Mouse (Mus musculus) gastrocnemius, adult 2 months (tissue): ENCODE measurements around the gene Gpr25. TPM values are rescaled to one million over a fixed set of nuclear protein-coding genes. Genes with fewer than 3 reads are reported as not detected.
A peak's percentile ranks its signal among the peaks of the same experiment; 100 is the strongest.

Experiments used
- DNase-seq: peaks from one replicate; pipeline ENCODE4 v3.0.0; 2022
- H3K27ac ChIP-seq: fragments of 200-600 bp; 2 replicates; pipeline ENCODE4 v1.8.1; 2022; ENCODE audit warnings: mild to moderate bottlenecking
- H3K4me3 ChIP-seq: fragments of 200-600 bp; 2 replicates; pipeline ENCODE4 v1.8.1; 2022; ENCODE audit warnings: mild to moderate bottlenecking, moderate library complexity
- CTCF ChIP-seq: fragments of 200-600 bp; IDR thresholded peaks from 2 replicates; pipeline ENCODE4 v1.8.1; 2022; ENCODE audit warnings: antibody characterized with exemption, mild to moderate bottlenecking, moderate library complexity
- intact Hi-C: fragments of 180-260 bp; cut with DNase I; formaldehyde crosslinking; loops from one replicate; pipeline ENCODE4 v1.15.1; 2025
- total RNA-seq, 2 experiments: library from RNA; stranded (reverse); gene quantifications; 2 replicates each; pipeline ENCODE4 v1.2.3; 2021

Gpr25 gene
- total RNA-seq, 2 experiments from 2014 or later: not detected

DNA sequence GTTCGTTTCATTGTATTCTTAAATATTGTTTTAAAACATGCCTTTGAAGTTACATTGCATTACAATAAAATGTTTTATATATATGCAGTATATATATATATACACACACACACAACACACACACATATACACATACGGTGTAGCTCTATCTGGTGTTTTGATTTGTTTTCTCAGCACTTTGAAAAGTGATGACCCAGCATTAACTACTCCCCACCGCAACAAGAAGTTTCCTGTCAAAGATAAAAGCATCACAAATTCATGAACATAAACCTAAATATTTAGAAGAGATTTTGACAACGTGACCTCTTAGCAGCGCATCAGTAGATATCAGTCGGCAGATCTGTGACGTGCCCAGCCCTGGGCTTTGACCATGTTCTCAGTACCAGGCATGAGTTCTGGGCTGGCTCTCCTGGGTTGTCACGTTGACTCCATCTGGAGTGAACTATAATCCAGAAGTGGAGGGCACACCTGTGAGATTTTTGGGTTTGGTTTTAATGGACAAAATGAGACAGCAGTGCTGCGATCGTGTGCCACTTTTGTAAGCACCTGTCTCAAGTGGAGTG, 6.1 kb downstream of the Gpr25 start:
- no peak for TF ChIP-seq CTCF
- intact Hi-C loops: no loop called here

DNA sequence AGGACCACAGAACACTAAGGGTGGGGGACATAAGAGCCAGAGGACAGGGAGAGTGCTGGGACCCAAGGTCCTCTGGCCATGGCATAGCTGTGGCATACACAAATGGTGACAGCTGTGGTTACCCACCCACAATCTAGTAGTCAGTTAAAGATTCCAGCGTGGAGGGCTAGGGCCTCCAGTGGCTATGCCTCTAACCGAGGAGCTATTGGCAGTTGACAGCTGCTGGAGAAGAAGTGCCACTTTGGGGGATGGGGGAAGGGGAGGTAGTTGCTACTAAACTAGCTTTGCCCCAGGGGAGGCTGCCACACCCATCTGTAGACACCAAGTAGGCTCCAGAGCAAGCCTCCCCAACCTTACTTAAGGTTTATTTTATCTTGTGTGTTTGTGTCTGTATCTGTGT, 7.2 kb downstream of the Gpr25 start:
- no peak overlapping the region for H3K27ac ChIP-seq
- intact Hi-C loops: no loop called here
- TF ChIP-seq CTCF: no peak

More for the DNA sequence above, 6.1 kb downstream of the Gpr25 start:
- Histone ChIP-seq H3K27ac (no peak overlapping the region), H3K4me3 (no peak overlapping the region)
- DNase-seq: no peak

DNA sequence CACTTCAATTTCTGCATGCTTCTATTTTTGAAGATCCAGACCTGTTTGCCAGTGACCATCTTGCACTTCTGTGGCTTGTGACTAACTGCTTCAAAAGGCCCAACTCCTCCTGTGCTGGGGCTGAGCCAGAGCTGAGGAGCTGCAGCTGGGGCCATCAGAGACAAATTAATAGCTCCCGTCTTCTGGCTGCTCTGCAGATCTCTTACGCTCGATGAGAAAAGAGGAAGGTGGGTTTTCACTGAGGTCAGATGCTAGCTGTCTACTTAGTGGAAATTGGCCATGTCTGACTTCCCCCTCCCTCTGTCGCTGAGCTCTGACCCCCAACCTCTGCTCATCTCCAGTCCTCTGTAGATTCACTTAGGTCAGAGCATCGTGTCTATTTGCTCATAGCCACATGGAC, 11.0 kb downstream of the Gpr25 start:
- no peak for TF ChIP-seq CTCF
- no peak for DNase-seq
- H3K4me3 ChIP-seq: no peak overlapping the region
- H3K27ac ChIP-seq: no peak overlapping the region
- intact Hi-C loops: no loop called here

More for the DNA sequence above, 7.2 kb downstream of the Gpr25 start:
- H3K4me3 ChIP-seq: no peak overlapping the region
- DNase-seq: no peak

DNA sequence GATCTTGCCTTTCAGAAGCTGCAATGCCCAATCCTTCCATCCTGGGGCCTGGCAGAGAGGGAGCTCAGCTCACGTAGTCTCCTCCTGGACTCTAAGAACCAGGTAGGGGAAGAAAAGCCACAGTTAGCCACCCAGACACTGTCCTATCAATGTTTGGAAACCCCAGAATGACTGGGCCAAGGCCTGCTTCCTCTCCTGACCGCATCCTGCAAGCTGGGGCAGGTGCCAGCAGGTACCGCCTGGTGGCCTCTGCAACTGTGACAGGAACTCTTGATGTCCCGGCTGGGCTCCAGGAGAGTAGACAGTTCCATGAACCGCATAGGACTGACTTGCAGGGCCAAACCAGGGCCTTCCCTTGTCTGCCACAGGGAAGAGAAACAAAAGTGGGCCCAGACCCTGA, 13.3 kb downstream of the Gpr25 start:
- DNase-seq: no peak
- intact Hi-C loops: no loop called here
- TF ChIP-seq CTCF: no peak
- Histone ChIP-seq H3K4me3 (no peak overlapping the region), H3K27ac (no peak overlapping the region)

DNA sequence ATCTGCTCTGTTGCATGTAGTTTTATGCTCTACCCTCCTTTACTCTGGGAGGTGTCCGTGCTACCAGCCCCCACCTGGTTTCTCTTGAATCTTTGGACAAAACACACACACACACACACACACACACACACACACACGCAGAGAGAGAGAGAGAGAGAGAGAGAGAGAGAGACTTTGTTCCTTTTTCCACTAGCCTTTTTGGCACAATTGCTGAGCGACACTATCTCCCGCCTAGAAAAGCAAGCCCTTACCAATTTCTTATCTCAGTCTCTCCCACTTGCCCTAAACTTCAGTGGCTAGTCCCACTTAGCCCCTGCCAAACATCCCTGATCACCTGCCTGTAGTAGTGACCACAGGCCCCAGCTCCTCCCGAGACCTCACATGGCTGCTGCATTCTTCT, 16.2 kb downstream of the Gpr25 start:
- TF ChIP-seq CTCF: no peak
- Histone ChIP-seq H3K27ac (no peak overlapping the region), H3K4me3 (no peak overlapping the region)
- DNase-seq: no peak
- intact Hi-C loops: no loop called here

DNA sequence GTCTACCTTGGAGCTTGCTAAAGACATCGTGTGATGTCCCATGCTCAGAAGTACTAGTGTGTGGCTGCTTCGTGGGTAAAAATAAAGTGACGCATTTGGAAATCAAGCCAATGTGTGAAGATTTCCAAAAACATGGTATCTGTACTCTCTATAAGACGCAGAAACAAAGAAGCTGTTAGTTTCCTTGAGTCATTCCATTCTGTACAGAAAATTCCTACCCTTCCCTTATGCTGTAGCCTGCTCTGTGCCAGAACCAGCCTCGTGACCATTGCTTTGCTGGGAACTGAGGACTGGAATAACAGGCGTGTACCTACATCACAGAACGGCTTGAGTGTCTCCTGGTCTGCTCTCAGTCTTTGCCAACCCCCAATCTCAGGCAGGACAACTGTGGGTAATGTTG, 18.9 kb downstream of the Gpr25 start:
- DNase-seq: no peak
- Histone ChIP-seq H3K4me3 (no peak overlapping the region), H3K27ac (no peak overlapping the region)
- TF ChIP-seq CTCF: no peak
- intact Hi-C loops: no loop called here

DNA sequence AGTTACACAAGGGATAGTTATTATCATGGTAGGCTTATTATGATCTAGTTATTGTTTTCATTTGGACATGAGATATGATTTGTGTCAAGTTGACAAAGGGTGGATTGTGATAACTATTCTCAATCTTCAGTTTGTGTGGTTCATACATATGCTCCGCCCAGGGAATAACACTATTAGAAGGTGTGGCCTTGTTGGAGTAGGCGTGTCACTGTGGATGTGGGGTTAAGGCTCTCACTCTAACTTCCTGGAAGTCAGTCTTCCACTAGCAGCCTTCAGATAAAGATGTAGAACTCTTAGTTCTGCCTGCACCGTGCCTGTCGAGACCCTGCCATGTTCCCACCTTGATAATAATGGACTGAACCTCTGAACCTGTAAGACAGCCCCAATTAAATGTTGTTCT, 22.2 kb downstream of the Gpr25 start:
- no peak for DNase-seq
- H3K27ac ChIP-seq: no peak overlapping the region
- H3K4me3 ChIP-seq: no peak overlapping the region
- no peak for TF ChIP-seq CTCF
- intact Hi-C loops: no loop called here

DNA sequence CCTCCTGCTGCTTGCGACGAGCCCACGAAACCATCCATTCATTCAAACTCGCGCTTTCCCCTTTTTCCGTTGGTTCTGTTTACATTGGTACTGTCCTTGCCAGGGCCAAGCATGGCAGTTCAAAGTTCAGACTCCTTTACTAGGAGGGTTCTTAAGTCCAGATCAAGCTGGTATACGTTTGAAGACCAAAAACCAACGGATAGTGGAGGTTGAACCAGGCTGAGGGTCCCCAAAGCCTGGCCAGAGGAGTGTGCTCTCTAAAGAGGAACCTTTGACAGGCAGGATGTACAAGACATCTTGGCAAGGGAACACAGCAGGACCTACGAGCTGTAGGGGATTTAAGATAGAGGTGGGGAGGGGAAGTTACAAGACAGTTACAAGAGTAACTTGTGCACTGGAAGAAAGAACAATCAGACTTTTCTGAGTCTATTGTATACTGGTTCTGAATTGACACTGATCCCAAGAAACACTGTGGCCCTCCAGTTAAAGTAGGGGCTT, 26.0 kb downstream of the Gpr25 start:
- H3K4me3 ChIP-seq: peak overlapping the region; percentile 73
- intact Hi-C loops: no loop called here
- H3K27ac ChIP-seq: no peak overlapping the region
- DNase-seq: no peak
- TF ChIP-seq CTCF: peak; percentile 35

DNA sequence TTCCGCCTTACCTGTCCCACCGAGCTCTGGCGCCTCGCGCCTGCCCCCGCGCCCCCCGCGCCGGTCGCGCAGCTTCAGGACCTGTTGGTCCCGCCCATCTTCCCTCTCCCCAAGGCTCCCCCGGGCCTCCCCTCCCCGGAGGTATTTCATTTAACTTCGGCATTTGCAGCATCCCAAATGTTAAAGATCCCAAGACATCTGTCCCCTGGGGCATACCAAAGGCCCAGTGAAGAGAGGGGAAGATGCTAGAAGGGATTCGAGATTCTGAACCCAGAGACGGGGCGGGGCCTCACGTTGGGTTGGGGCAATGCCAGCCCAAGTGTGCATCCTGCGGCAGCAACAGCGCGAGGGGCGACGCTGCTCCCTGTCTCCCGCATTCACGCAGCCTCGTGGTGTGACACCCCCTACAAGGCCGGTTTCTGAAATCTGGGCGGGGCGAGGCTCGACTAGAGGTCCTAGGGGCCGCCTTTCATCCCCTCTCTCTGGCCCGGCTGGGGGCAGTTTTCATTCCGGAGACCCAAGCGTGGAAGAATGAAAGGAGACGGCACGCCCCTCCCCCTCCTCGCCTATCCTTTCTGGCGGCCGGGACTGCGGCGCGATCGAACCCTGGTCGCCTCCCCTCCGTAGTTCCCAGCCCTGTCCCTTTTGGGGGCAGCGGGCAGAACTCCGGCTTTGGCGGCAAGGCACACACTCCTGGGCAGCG, 26.6 kb downstream of the Gpr25 start, which contains the start of gene Inava:
Inava (minus strand) TSS at position 373 of the 703 bp plus-strand sequence.
- no peak for TF ChIP-seq CTCF
- Histone ChIP-seq H3K27ac (no peak within 1 kb of the TSS), H3K4me3 (peak within 1 kb of the TSS; percentile 73)
- DNase-seq: peak; percentile 30
- intact Hi-C loops: no loop called here

DNA sequence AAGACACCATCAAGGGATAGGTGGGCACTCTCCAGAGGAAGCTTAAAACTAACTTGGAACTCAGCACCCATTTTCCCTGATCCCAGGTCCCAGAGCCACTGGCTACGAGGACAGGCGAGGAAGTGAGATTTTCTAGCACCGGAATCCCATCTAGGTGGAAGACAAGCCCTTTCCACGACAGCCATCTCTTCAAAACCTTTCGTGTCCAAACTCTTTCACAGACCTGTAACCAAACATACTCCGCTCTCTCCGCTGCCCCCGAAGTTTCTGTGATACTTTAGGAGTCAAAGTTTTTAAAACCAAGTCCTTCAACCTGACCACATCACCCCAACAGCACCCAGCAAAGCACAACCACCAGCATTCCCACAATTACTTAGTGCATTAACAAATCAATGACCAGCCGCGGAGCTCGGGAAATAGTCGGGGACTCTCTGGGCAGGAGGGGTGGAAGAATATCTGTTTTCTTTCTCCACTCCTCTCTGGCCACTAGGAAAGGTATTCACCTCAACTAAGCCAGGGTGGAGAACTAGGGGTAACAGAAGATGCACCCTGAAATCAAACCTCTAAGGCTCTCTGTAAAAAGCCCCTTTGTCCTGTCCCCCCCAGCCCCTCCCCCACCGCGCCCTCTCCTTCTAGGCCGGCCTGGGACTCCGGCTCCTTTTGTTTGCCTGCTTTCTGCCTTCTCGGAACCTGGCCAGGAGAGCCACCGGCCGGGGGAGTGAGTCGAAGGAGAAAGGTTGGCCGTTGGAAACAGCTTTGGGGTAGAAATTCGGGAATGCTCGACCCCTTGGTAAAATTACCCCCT, 27.5 kb downstream of the Gpr25 start:
- Histone ChIP-seq H3K27ac (no peak overlapping the region), H3K4me3 (peak overlapping the region; percentile 73)
- no peak for TF ChIP-seq CTCF
- no peak for DNase-seq
- intact Hi-C loops: no loop called here

DNA sequence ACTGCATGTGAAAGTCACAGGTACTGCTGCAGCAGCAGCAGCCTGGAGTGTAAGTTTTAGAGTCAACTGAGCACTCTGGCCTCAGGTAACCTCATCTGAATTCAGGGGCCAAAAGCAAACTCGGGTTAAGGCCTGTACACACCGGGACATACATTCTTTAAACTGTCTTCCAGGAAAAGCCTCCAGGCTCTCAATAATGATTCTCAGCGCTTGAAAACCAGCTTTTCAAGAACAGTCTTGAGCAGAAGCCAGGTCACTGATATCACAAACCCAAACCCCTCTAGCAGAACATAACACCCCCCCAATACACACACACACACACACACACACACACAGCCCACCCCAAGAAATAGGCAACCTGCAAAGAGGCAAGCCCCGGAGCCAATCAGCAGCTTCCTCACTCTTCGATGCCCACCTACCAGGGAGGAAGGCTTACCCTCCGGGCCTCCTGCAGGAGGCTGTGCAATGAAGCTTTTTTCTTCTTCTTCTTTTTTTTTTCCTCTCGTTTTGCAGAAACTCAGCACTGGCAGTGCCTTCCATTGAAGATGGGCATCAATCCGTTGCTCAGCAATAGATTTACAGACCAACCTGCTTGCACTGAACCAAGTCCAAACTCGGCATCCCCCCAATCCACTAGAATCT, 28.3 kb downstream of the Gpr25 start:
- H3K27ac ChIP-seq: no peak overlapping the region
- no peak for TF ChIP-seq CTCF
- intact Hi-C loops: no loop called here
- DNase-seq: no peak
- H3K4me3 ChIP-seq: no peak overlapping the region

DNA sequence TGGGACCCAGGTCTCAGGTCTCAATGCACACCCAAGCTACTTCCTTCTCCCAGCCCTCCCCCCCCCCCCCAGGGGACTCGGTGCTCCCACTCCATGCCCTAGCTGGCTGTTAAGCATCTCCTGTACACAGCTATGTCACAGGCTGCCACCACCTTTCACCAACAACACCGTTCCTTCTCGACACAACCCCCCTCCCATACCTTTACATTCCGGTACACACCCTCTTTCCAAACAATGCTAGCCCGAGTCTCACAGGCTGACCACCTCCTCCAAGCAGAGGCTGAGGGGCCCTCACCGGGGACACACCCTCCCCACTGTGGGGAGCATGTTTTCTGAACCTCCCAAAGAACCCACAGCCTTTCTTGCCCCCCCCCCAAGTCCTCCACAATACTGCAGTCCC, 29.1 kb downstream of the Gpr25 start:
- intact Hi-C loops: no loop called here
- H3K27ac ChIP-seq: no peak overlapping the region
- DNase-seq: no peak
- no peak for TF ChIP-seq CTCF
- no peak overlapping the region for H3K4me3 ChIP-seq

DNA sequence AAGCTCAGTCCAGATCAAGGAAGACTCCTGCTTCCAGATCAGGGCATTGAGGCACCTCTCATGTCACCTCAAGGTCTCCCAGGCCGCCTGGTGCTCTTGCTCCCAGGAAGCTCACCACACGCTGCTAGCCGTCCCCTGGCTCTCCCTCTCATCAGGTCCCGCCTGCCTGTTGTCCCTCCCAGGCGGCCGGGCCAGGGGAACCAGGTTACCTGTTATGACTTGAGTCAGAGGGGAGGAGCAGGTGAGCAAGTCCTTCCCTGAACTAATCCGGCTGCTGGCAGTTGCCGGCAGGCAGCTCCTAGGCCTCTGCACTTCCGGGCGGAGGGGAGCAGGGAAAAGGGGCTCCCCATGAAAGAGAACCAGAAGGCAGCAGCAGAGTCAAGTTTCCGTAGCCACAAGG, 30.5 kb downstream of the Gpr25 start:
- intact Hi-C loops: no loop called here
- Histone ChIP-seq H3K27ac (no peak overlapping the region), H3K4me3 (no peak overlapping the region)
- no peak for TF ChIP-seq CTCF
- no peak for DNase-seq
